In the genomic region with DNA sequence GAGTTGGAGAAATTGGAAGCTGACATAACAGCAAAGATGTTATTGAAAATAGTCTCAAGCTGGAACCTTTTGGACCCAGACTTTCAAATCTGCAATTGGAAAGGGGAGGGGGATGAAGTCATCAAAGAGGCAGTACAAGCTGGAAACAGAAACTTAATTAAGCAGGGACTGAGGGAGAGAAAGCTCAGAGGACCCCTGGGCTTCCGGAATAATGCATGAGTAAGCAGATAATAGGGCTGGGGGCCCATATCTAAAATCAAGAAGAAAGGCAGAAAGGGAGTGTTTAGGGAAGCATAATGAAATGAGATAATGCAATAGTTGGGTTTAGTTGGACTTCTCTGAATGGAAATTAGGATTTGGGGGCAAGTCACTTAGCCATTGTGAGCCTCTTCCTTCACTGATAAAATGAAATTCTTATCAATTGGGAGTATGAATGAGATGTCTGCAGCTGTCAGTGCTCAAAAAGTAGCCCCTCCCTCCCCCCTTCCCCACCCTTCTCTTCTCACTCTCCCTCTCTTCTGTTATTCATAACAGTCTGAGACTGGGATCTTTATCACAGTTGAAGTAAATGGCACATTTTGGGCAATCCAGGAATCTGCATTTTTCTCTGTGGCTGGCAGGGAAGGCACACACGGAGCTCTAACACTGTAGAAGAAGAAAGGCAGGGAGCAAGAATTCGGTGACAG, we compare ENCODE assay signal across 19 mouse cellular contexts.
DNase-seq lines count a peak whose midpoint lies in the region; ATAC-seq and TF ChIP-seq lines count a peak whose summit lies in the region.
"Had no signal": no experiment of that assay in that cellular context is flagged by ENCODE, and none has a peak within 500 bp of the region (broad histone marks: within the 10 kb centered on the region; RNA-seq: fewer than 3 reads in every experiment).

No protein-coding gene starts in this region.

- no peaks in the 10 kb centered on the region for H3K9me3 ChIP-seq in embryonic facial prominence, embryonic 14.5 days (ENCODE audit: control insufficient read depth, low read length)
- no peaks in the 10 kb centered on the region for H3K9me3 ChIP-seq in embryonic facial prominence, embryonic 10.5 days
- H3K9me3 ChIP-seq in forebrain, embryonic 15.5 days: no peaks in the 10 kb centered on the region
- no peaks in the 10 kb centered on the region for H3K9me3 ChIP-seq in hindbrain, postnatal 0 days (ENCODE audit: low read length)
- no peaks in the 10 kb centered on the region for H3K9me3 ChIP-seq in neural tube, embryonic 15.5 days (replicated peaks)
- H3K9me3 ChIP-seq: G1E had no signal

- DNase-seq in embryonic facial prominence, embryonic 14.5 days (ENCODE audit: low spot score): peak; percentile 12
- DNase-seq in embryonic facial prominence, embryonic 10.5 days (ENCODE audit: low spot score): no peak
- DNase-seq in hindbrain, postnatal 0 days (ENCODE audit: low spot score): peak; percentile 46
- DNase-seq in testis, postnatal 10 days (ENCODE audit: low spot score): no peak
- no peak for DNase-seq in lung, postnatal 36 days
- no peak for DNase-seq in right cerebral cortex, postnatal 4 days
- DNase-seq: cerebellum, postnatal 10 days; embryo, embryonic 11 days; gastrocnemius, postnatal 36 days; layer of hippocampus, postnatal 36 days; left cerebral cortex, postnatal 4 days; lung, adult 18-20 months; thymus, adult 18-20 months had no signal

- no peak overlapping the region for H3K4me2 ChIP-seq in embryonic facial prominence, embryonic 14.5 days (ENCODE audit: low read depth, low read length)
- H3K4me2 ChIP-seq in forebrain, embryonic 15.5 days (replicated peaks): peak overlapping the region; percentile 15; the same call in 1 of the 2 replicates
- H3K4me2 ChIP-seq in hindbrain, postnatal 0 days (ENCODE audit: low read depth, low read length): no peak overlapping the region
- H3K4me2 ChIP-seq in neural tube, embryonic 15.5 days: no peak overlapping the region

- WGBS in embryonic facial prominence, embryonic 14.5 days: 32% methylated on average over 3 of the region's 3 CpGs
- WGBS in embryonic facial prominence, embryonic 10.5 days: 32% methylated on average over 3 of the region's 3 CpGs
- 7% methylated on average over 3 of the region's 3 CpGs for whole genome bisulfite sequencing in forebrain, embryonic 15.5 days
- WGBS in hindbrain, postnatal 0 days: 10% methylated on average over 3 of the region's 3 CpGs
- 35% methylated on average over 3 of the region's 3 CpGs for WGBS in neural tube, embryonic 15.5 days

- ATAC-seq in embryonic facial prominence, embryonic 14.5 days (ENCODE audit: low read depth): no peak
- peak; percentile 49 for ATAC-seq in forebrain, embryonic 15.5 days (replicated peaks)
- peak; percentile 46 for ATAC-seq in hindbrain, postnatal 0 days
- peak; percentile 67 for ATAC-seq in neural tube, embryonic 15.5 days (ENCODE audit: low FRiP score)
- ATAC-seq: CD4-positive, CD25-positive, alpha-beta regulatory T cell, adult 4 months; inflammation-experienced regulatory T-cells, adult 6 months had no signal

- no peak overlapping the region for H3K27ac ChIP-seq in embryonic facial prominence, embryonic 14.5 days (replicated peaks; ENCODE audit: low read depth, low read length)
- H3K27ac ChIP-seq in embryonic facial prominence, embryonic 10.5 days (replicated peaks): no peak overlapping the region
- peak overlapping the region; percentile 62 for H3K27ac ChIP-seq in forebrain, embryonic 15.5 days (replicated peaks)
- H3K27ac ChIP-seq in hindbrain, postnatal 0 days: no peak overlapping the region
- no peak overlapping the region; the same call in 1 of the 2 replicates for H3K27ac ChIP-seq in neural tube, embryonic 15.5 days (replicated peaks)
- H3K27ac ChIP-seq: macrophage had no signal

- no peak for TF ChIP-seq CTCF in hindbrain, postnatal 0 days (IDR thresholded peaks at IDR 0.05; ENCODE audit: low read depth)

- no peak overlapping the region for H3K9ac ChIP-seq in embryonic facial prominence, embryonic 14.5 days (ENCODE audit: low read depth, low read length)
- no peak overlapping the region for H3K9ac ChIP-seq in forebrain, embryonic 15.5 days (replicated peaks)
- H3K9ac ChIP-seq in hindbrain, postnatal 0 days (replicated peaks; ENCODE audit: low read length): no peak overlapping the region
- no peak overlapping the region for H3K9ac ChIP-seq in neural tube, embryonic 15.5 days (replicated peaks)

- no peaks in the 10 kb centered on the region for H3K27me3 ChIP-seq in embryonic facial prominence, embryonic 14.5 days (replicated peaks; ENCODE audit: control insufficient read depth, insufficient read depth, low read length)
- no peaks in the 10 kb centered on the region for H3K27me3 ChIP-seq in embryonic facial prominence, embryonic 10.5 days (replicated peaks; ENCODE audit: low read depth, poor library complexity, severe bottlenecking)
- H3K27me3 ChIP-seq in forebrain, embryonic 15.5 days: no peaks in the 10 kb centered on the region
- H3K27me3 ChIP-seq in hindbrain, postnatal 0 days (ENCODE audit: insufficient read depth, low read length): no peaks in the 10 kb centered on the region
- H3K27me3 ChIP-seq in neural tube, embryonic 15.5 days (replicated peaks): no peaks in the 10 kb centered on the region

- H3K4me3 ChIP-seq in embryonic facial prominence, embryonic 14.5 days (ENCODE audit: low read depth, low read length): no peak overlapping the region
- no peak overlapping the region for H3K4me3 ChIP-seq in embryonic facial prominence, embryonic 10.5 days
- no peak overlapping the region for H3K4me3 ChIP-seq in forebrain, embryonic 15.5 days
- H3K4me3 ChIP-seq in hindbrain, postnatal 0 days (ENCODE audit: low read length): no peak overlapping the region
- no peak overlapping the region for H3K4me3 ChIP-seq in neural tube, embryonic 15.5 days (replicated peaks)

- no peaks in the 10 kb centered on the region for H3K36me3 ChIP-seq in embryonic facial prominence, embryonic 14.5 days (ENCODE audit: control insufficient read depth, insufficient read depth, low read length)
- H3K36me3 ChIP-seq in embryonic facial prominence, embryonic 10.5 days (replicated peaks): no peaks in the 10 kb centered on the region
- 0 out of 2 replicates have a peak, but pooled peaks cover 3% of the 10 kb centered on the region for H3K36me3 ChIP-seq in forebrain, embryonic 15.5 days
- no peaks in the 10 kb centered on the region for H3K36me3 ChIP-seq in hindbrain, postnatal 0 days (ENCODE audit: insufficient read depth, low read length)
- peaks cover 10% of the 10 kb centered on the region; the same call in 1 of the 2 replicates for H3K36me3 ChIP-seq in neural tube, embryonic 15.5 days
- H3K36me3 ChIP-seq: G1E had no signal

- no peaks in the 10 kb centered on the region for H3K4me1 ChIP-seq in embryonic facial prominence, embryonic 14.5 days (ENCODE audit: control insufficient read depth, insufficient read depth, low read length)
- peaks cover 4% of the 10 kb centered on the region; the same call in 1 of the 2 replicates for H3K4me1 ChIP-seq in embryonic facial prominence, embryonic 10.5 days
- peaks cover 12% of the 10 kb centered on the region for H3K4me1 ChIP-seq in forebrain, embryonic 15.5 days
- 0 out of 2 replicates have a peak, but pooled peaks cover 6% of the 10 kb centered on the region for H3K4me1 ChIP-seq in hindbrain, postnatal 0 days (ENCODE audit: insufficient read depth, low read length)
- H3K4me1 ChIP-seq in neural tube, embryonic 15.5 days: peaks cover 13% of the 10 kb centered on the region; the same call in 1 of the 2 replicates

Comparison
In these comparisons a context has a peak if more than half of its experiments do, and no peak if none do; other contexts are left out.
1. DNase-seq: peak in embryonic facial prominence, embryonic 14.5 days (single experiment) and hindbrain, postnatal 0 days (single experiment); none in embryonic facial prominence, embryonic 10.5 days (single experiment), testis, postnatal 10 days (single experiment), lung, postnatal 36 days (single experiment) and right cerebral cortex, postnatal 4 days (single experiment).